Mouse (Mus musculus) lung, adult 2 months (tissue): Measurements from ENCODE around the gene Cep68. TPM values are rescaled to one million over a fixed set of nuclear protein-coding genes. Genes with fewer than 3 reads are reported as not detected.

Experiments
- DNase-seq: peaks from one replicate; pipeline ENCODE4 v3.0.0; 2022
- H3K4me1 ChIP-seq: fragments of 200-500 bp; 2 replicates; pipeline ENCODE4 v1.6.1; 2011; ENCODE audit warnings: low read length; ENCODE audit not compliant: control insufficient read depth, insufficient read depth
- H3K4me3 ChIP-seq: fragments of 200-500 bp; replicated peaks from 2 replicates; pipeline ENCODE3; 2011; ENCODE audit warnings: low read depth, mild to moderate bottlenecking, control low read depth, low read length; ENCODE audit errors: extremely low read depth
- CTCF ChIP-seq: fragments of 200-500 bp; IDR thresholded peaks from 2 replicates; pipeline ENCODE4 v1.5.1; 2011; ENCODE audit warnings: mild to moderate bottlenecking, low read length, control low read depth; ENCODE audit not compliant: insufficient read depth
- POLR2A ChIP-seq: fragments of 200-500 bp; IDR thresholded peaks from 2 replicates; pipeline ENCODE4 v1.6.1; 2011; ENCODE audit warnings: low read depth, mild to moderate bottlenecking, control low read depth, low read length, borderline replicate concordance; ENCODE audit errors: extremely low read depth
- WGBS: fragments of 180-500 bp; shearing (Covaris S2); methylation state at CpG from one replicate; pipeline ENCODE4 v1.1.7; 2018; 5-methylcytosine and 5-hydroxymethylcytosine counted together
- polyA plus RNA-seq: library from polyadenylated mRNA; depleted of rRNA; stranded (reverse); fragments of >200 nt; gene quantifications from 2 replicates; pipeline ENCODE4 v1.2.3, GENCODE M21; 2012

Cep68 gene
- polyA plus RNA-seq, 1 experiment, result 21.0 TPM

GRCm38 (mm10) chr11:20243214-20243913 is 5.9 kb downstream of the Cep68 start:
- Histone ChIP-seq H3K4me1 (peaks cover 30% of the 10 kb centered on the region), H3K4me3 (no peak overlapping the region)
- WGBS, result 50% methylated on average over 9 of the region's 9 CpGs
- TF ChIP-seq POLR2A, result no peak
- 0 out of 2 replicates have a peak, but pooled peaks have one; percentile 11 for TF ChIP-seq CTCF
- no peak for DNase-seq

GRCm38 (mm10) chr11:20242366-20243056 is 6.7 kb downstream of the Cep68 start:
- no peak for DNase-seq
- TF ChIP-seq POLR2A (no peak), CTCF (no peak)
- H3K4me1 ChIP-seq, result peaks cover 28% of the 10 kb centered on the region
- no peak overlapping the region for H3K4me3 ChIP-seq
- WGBS, result 77% methylated on average over 6 of the region's 6 CpGs

- peaks cover 17% of the 10 kb centered on the region for H3K4me1 ChIP-seq
- no peak for DNase-seq
- no peak for TF ChIP-seq POLR2A
- 94% methylated on average over 7 of the region's 7 CpGs for WGBS
- no peak overlapping the region for H3K4me3 ChIP-seq
Measured at GRCm38 (mm10) chr11:20241311-20241710, 7.9 kb downstream of the Cep68 start.

- Histone ChIP-seq H3K4me3 (no peak overlapping the region), H3K4me1 (peaks cover 12% of the 10 kb centered on the region)
- TF ChIP-seq CTCF (no peak), POLR2A (no peak)
- 65% methylated on average over 5 of the region's 5 CpGs for WGBS
- DNase-seq, result no peak
Measured at GRCm38 (mm10) chr11:20240331-20240730, 8.9 kb downstream of the Cep68 start.

GRCm38 (mm10) chr11:20239279-20239861 is 9.9 kb downstream of the Cep68 start:
- Histone ChIP-seq H3K4me1 (peaks cover 9% of the 10 kb centered on the region), H3K4me3 (no peak overlapping the region)
- WGBS, result 89% methylated on average over 9 of the region's 9 CpGs
- TF ChIP-seq POLR2A, result no peak
- TF ChIP-seq CTCF, result no peak
- DNase-seq, result no peak

DNA sequence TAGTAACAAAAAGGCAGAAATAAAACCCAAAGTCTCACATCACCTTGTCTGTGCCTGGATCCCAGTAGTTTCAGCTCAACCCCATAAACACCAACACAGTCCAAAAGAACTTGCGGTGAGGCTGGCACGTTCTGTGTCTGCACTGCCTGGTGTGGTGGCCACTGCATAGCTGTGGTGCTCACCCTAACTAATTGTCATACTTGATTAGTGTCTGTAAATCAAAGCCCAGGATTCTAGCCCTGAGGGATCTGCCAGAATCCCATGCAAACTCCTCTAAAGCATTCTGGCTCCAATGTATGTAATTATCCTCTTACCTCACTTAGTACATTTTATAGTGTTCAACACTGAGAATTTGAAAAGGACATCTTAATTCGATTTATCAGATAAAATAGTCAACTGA is 11.3 kb downstream of the Cep68 start:
- H3K4me1 ChIP-seq, result peaks cover 5% of the 10 kb centered on the region
- no peak for DNase-seq
- 89% methylated on average over 3 of the region's 3 CpGs for WGBS
- TF ChIP-seq POLR2A, result no peak
- no peak overlapping the region for H3K4me3 ChIP-seq

- H3K4me1 ChIP-seq, result peaks cover 5% of the 10 kb centered on the region
- no peak for DNase-seq
- TF ChIP-seq POLR2A, result no peak
- no peak for TF ChIP-seq CTCF
- no peak overlapping the region for H3K4me3 ChIP-seq
- WGBS, result 72% methylated on average over 7 of the region's 7 CpGs
Measured at GRCm38 (mm10) chr11:20237018-20237417, 12.2 kb downstream of the Cep68 start.

- H3K4me3 ChIP-seq, result no peak overlapping the region
- DNase-seq, result no peak
- WGBS, result 65% methylated on average over 3 of the region's 3 CpGs
- TF ChIP-seq POLR2A, result no peak
- peaks cover 13% of the 10 kb centered on the region for H3K4me1 ChIP-seq
Measured at GRCm38 (mm10) chr11:20234233-20234632, 15.0 kb downstream of the Cep68 start.

DNA sequence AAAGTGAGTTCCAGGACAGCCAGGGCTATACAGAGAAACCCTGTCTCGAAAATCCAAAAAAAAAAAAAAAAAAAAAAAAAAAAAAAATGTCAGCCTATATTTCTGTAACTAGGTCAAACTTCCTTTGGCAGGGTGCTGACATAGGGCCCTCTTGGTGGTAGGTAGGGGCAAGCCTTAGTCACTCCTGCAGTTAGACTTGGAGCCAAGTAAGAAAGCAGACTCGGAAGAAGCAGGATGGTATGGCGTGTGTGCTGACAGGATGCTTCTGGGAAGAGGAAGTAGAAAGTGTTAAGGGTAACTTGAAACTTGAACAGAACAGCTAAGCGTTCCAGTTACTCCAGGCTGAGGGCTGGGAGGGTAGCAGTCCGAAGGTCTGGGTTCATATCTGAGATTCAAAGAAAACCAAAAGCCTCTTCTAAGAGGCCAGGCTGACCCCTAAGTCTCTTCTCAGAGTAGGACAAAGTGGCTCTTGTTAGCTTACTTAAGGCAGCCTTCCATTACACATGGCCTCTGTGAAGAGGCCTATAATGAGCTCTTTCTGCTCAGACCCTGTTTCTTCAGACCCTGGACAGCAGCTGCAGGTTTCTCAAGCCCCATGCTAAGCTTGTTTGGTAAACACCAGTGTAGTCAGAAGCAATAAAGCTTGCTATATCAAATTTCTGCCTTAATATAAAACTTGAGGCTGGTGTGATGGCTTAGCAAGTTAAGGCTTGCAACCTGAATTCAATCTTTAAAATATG is 17.0 kb downstream of the Cep68 start:
- no peak for TF ChIP-seq POLR2A
- TF ChIP-seq CTCF, result no peak
- 33% methylated on average over 5 of the region's 5 CpGs for WGBS
- Histone ChIP-seq H3K4me3 (no peak overlapping the region), H3K4me1 (peaks cover 14% of the 10 kb centered on the region)
- no peak for DNase-seq
